Mouse (Mus musculus): ENCODE results near the gene Tlr9. TPM values are rescaled to one million over a fixed set of nuclear protein-coding genes. Genes with fewer than 3 reads are reported as not detected.

Gene Tlr9
- polyA plus RNA-seq, 1 experiment, result 17.1 TPM

DNA sequence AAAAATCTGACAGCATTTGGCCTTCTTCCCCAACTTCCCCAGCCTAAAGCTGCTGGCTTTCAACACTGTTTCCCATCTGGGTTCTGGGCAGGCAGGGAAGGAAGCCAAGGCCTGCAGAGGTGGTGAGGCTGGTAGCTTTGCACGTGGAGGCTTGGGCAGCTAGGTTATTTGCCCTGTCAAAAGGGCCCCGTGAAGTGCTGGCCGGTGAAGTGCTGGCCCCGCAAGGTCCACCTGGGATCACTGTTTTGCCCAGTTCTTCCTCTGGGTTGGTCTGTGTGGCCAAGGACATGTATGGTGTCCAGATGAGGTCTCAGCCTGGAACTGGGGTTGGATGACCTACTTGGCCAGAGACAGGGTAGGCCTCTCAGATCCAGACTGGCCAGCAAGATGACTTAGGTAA is 12.4 kb upstream of the Tlr9 start:
- Histone ChIP-seq H3K27ac (ENCODE audit: control insufficient read depth, insufficient read depth, low read length) (peak overlapping the region; percentile 11; the same call in 1 of the 2 replicates), H3K4me3 (ENCODE audit: control insufficient read depth, insufficient read depth, low read length) (no peak overlapping the region), H3K27me3 (ENCODE audit: control insufficient read depth, insufficient read depth, low read length) (no peaks in the 10 kb centered on the region), H3K36me3 (ENCODE audit: control insufficient read depth, insufficient read depth, low read length) (peaks cover 27% of the 10 kb centered on the region), H3K4me1 (replicated peaks; ENCODE audit: control insufficient read depth, insufficient read depth, low read length) (peaks cover 39% of the 10 kb centered on the region)
- no peak for DNase-seq
- TF ChIP-seq CTCF (IDR thresholded peaks at IDR 0.05; ENCODE audit: borderline replicate concordance, control insufficient read depth, extremely low read depth, insufficient read depth, low read length, poor library complexity) (no peak), POLR2A (IDR thresholded peaks at IDR 0.05; ENCODE audit: control insufficient read depth, extremely low read depth, insufficient read depth, low read length, poor library complexity) (no peak)
- WGBS, result 92% methylated on average over 4 of the region's 4 CpGs

- Histone ChIP-seq H3K27me3 (ENCODE audit: control insufficient read depth, insufficient read depth, low read length) (no peaks in the 10 kb centered on the region), H3K36me3 (ENCODE audit: control insufficient read depth, insufficient read depth, low read length) (peaks cover 27% of the 10 kb centered on the region), H3K4me1 (replicated peaks; ENCODE audit: control insufficient read depth, insufficient read depth, low read length) (peaks cover 37% of the 10 kb centered on the region), H3K4me3 (ENCODE audit: control insufficient read depth, insufficient read depth, low read length) (no peak overlapping the region), H3K27ac (ENCODE audit: control insufficient read depth, insufficient read depth, low read length) (peak overlapping the region; percentile 70)
- DNase-seq, result peak; percentile 59
- TF ChIP-seq POLR2A (IDR thresholded peaks at IDR 0.05; ENCODE audit: control insufficient read depth, extremely low read depth, insufficient read depth, low read length, poor library complexity) (no peak), CTCF (IDR thresholded peaks at IDR 0.05; ENCODE audit: borderline replicate concordance, control insufficient read depth, extremely low read depth, insufficient read depth, low read length, poor library complexity) (no peak)
- 26% methylated on average over 9 of the region's 9 CpGs for WGBS
Observed at GRCm38 (mm10) chr9:106210853-106211609, 11.4 kb upstream of the Tlr9 start.

- no peaks in the 10 kb centered on the region for H3K27me3 ChIP-seq (ENCODE audit: control insufficient read depth, insufficient read depth, low read length)
- H3K4me1 ChIP-seq (replicated peaks; ENCODE audit: control insufficient read depth, insufficient read depth, low read length), result peaks cover 31% of the 10 kb centered on the region
- peak; percentile 100 for TF ChIP-seq CTCF (IDR thresholded peaks at IDR 0.05; ENCODE audit: borderline replicate concordance, control insufficient read depth, extremely low read depth, insufficient read depth, low read length, poor library complexity)
- no peak for TF ChIP-seq POLR2A (IDR thresholded peaks at IDR 0.05; ENCODE audit: control insufficient read depth, extremely low read depth, insufficient read depth, low read length, poor library complexity)
- peak; percentile 87 for DNase-seq
- H3K4me3 ChIP-seq (ENCODE audit: control insufficient read depth, insufficient read depth, low read length), result no peak overlapping the region
- 55% methylated on average over 37 of the region's 37 CpGs for WGBS
- H3K27ac ChIP-seq (ENCODE audit: control insufficient read depth, insufficient read depth, low read length), result peak overlapping the region; percentile 70
- H3K36me3 ChIP-seq (ENCODE audit: control insufficient read depth, insufficient read depth, low read length), result peaks cover 27% of the 10 kb centered on the region
Observed at GRCm38 (mm10) chr9:106211680-106212593, 10.5 kb upstream of the Tlr9 start.

DNA sequence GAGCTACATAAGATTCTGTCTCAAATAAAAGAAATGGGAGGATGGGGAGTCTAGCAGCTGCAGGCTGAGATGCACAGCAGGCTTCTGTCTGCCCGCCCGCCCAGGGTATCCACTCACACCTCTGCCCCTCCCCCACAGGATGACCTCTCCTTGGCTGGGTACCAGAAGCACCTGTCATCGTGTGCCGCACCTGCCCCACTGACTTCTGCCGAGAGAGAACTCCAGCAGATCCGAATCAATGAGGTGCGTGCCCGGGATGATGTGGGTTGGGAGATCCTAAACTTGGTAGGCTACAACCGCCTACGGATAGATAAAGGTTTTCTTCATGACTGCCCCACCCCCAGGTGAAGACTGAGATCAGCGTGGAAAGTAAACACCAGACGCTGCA is 9.8 kb upstream of the Tlr9 start:
- no peaks in the 10 kb centered on the region for H3K27me3 ChIP-seq (ENCODE audit: control insufficient read depth, insufficient read depth, low read length)
- 92% methylated on average over 12 of the region's 12 CpGs for WGBS
- DNase-seq, result no peak
- H3K27ac ChIP-seq (ENCODE audit: control insufficient read depth, insufficient read depth, low read length), result no peak overlapping the region
- no peak overlapping the region for H3K4me3 ChIP-seq (ENCODE audit: control insufficient read depth, insufficient read depth, low read length)
- peaks cover 31% of the 10 kb centered on the region for H3K4me1 ChIP-seq (replicated peaks; ENCODE audit: control insufficient read depth, insufficient read depth, low read length)
- H3K36me3 ChIP-seq (ENCODE audit: control insufficient read depth, insufficient read depth, low read length), result peaks cover 27% of the 10 kb centered on the region
- TF ChIP-seq POLR2A (IDR thresholded peaks at IDR 0.05; ENCODE audit: control insufficient read depth, extremely low read depth, insufficient read depth, low read length, poor library complexity) (no peak), CTCF (IDR thresholded peaks at IDR 0.05; ENCODE audit: borderline replicate concordance, control insufficient read depth, extremely low read depth, insufficient read depth, low read length, poor library complexity) (no peak)

DNA sequence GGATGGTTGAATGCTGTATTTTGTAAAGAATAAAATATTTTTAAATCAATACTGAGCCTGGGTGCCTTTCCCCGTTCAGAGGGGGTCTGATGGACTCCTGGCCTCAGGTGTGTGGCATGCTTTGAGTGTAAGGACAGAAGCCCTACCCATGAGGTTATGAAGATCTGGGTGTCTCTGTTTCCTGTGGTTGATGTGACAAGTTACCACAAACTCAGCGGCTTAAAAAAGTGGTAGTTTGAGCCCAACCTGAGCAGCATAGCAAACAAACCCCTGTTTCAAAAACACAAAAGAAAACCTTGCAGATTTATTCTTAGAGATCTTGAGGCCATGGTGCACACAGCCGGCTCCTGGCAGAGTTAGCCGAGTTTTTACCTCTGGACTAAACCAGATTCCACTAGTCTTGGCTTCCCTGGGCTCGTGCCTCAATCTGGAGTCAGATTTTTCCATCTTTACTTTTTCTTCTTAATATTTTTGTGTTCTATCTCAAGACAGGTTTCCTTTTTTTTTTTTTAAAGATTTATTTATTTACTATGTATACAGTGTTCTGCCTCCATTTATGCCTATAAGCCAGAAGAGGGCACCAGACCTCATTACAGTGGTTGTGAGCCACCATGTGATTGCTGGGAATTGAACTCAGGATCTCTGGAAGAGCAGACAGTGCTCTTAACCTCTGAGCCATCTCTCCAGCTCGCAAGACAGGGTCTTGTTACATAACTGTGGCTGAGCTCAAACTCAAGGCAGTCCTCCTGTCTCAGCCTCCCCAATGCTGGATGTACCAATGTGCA is 6.9 kb upstream of the Tlr9 start:
- Histone ChIP-seq H3K4me3 (ENCODE audit: control insufficient read depth, insufficient read depth, low read length) (no peak overlapping the region), H3K27me3 (ENCODE audit: control insufficient read depth, insufficient read depth, low read length) (no peaks in the 10 kb centered on the region), H3K27ac (ENCODE audit: control insufficient read depth, insufficient read depth, low read length) (peak overlapping the region; percentile 31; the same call in 1 of the 2 replicates), H3K4me1 (replicated peaks; ENCODE audit: control insufficient read depth, insufficient read depth, low read length) (peaks cover 21% of the 10 kb centered on the region), H3K36me3 (ENCODE audit: control insufficient read depth, insufficient read depth, low read length) (peaks cover 27% of the 10 kb centered on the region)
- 32% methylated on average over 6 of the region's 6 CpGs for WGBS
- DNase-seq, result no peak
- TF ChIP-seq POLR2A (IDR thresholded peaks at IDR 0.05; ENCODE audit: control insufficient read depth, extremely low read depth, insufficient read depth, low read length, poor library complexity), result no peak
- no peak for TF ChIP-seq CTCF (IDR thresholded peaks at IDR 0.05; ENCODE audit: borderline replicate concordance, control insufficient read depth, extremely low read depth, insufficient read depth, low read length, poor library complexity)

- TF ChIP-seq POLR2A (IDR thresholded peaks at IDR 0.05; ENCODE audit: control insufficient read depth, extremely low read depth, insufficient read depth, low read length, poor library complexity), result no peak
- TF ChIP-seq CTCF (IDR thresholded peaks at IDR 0.05; ENCODE audit: borderline replicate concordance, control insufficient read depth, extremely low read depth, insufficient read depth, low read length, poor library complexity), result no peak
- H3K4me1 ChIP-seq (replicated peaks; ENCODE audit: control insufficient read depth, insufficient read depth, low read length), result peaks cover 12% of the 10 kb centered on the region; the same call in 1 of the 2 replicates
- WGBS, result 92% methylated on average over 7 of the region's 7 CpGs
- no peak overlapping the region for H3K27ac ChIP-seq (ENCODE audit: control insufficient read depth, insufficient read depth, low read length)
- no peak for DNase-seq
- H3K36me3 ChIP-seq (ENCODE audit: control insufficient read depth, insufficient read depth, low read length), result peaks cover 27% of the 10 kb centered on the region
- H3K27me3 ChIP-seq (ENCODE audit: control insufficient read depth, insufficient read depth, low read length), result no peaks in the 10 kb centered on the region
- no peak overlapping the region for H3K4me3 ChIP-seq (ENCODE audit: control insufficient read depth, insufficient read depth, low read length)
Observed at GRCm38 (mm10) chr9:106216971-106217370, 5.4 kb upstream of the Tlr9 start.
